Mouse (Mus musculus): Measurements from ENCODE around the gene Kif5c.

Kif5c gene

GRCm38 (mm10) chr2:49720343-49720742 is 101.2 kb downstream of the Kif5c start:
- DNase-seq (ENCODE audit: low spot score) = no peak

GRCm38 (mm10) chr2:49722331-49722730 is 103.2 kb downstream of the Kif5c start:
- DNase-seq (ENCODE audit: low spot score) = no peak

GRCm38 (mm10) chr2:49722983-49723382 is 103.9 kb downstream of the Kif5c start:
- no peak for DNase-seq (ENCODE audit: low spot score)

- DNase-seq (ENCODE audit: low spot score) = no peak
These were observed 107.6 kb downstream of the Kif5c start for GRCm38 (mm10) chr2:49726672-49727071.

GRCm38 (mm10) chr2:49727199-49727598 is 108.1 kb downstream of the Kif5c start:
- peak; percentile 65 for DNase-seq (ENCODE audit: low spot score)

GRCm38 (mm10) chr2:49727686-49728085 is 108.6 kb downstream of the Kif5c start:
- DNase-seq (ENCODE audit: low spot score) = no peak

- DNase-seq (ENCODE audit: low spot score) = no peak
These were observed 110.0 kb downstream of the Kif5c start for GRCm38 (mm10) chr2:49728896-49729610.

GRCm38 (mm10) chr2:49729611-49729969 is 110.5 kb downstream of the Kif5c start:
- DNase-seq (ENCODE audit: low spot score) = no peak

GRCm38 (mm10) chr2:49730183-49730582 is 111.1 kb downstream of the Kif5c start:
- no peak for DNase-seq (ENCODE audit: low spot score)

GRCm38 (mm10) chr2:49732745-49733655 is 113.9 kb downstream of the Kif5c start:
- DNase-seq (ENCODE audit: low spot score) = no peak

GRCm38 (mm10) chr2:49733656-49734008 is 114.5 kb downstream of the Kif5c start:
- DNase-seq (ENCODE audit: low spot score) = no peak

GRCm38 (mm10) chr2:49734013-49734780 is 115.1 kb downstream of the Kif5c start:
- DNase-seq (ENCODE audit: low spot score) = peak; percentile 80

GRCm38 (mm10) chr2:49735386-49735785 is 116.3 kb downstream of the Kif5c start:
- DNase-seq (ENCODE audit: low spot score) = no peak

- peak; percentile 46 for DNase-seq (ENCODE audit: low spot score)
These were observed 119.9 kb downstream of the Kif5c start for GRCm38 (mm10) chr2:49739046-49739445.

- DNase-seq (ENCODE audit: low spot score) = no peak
These were observed 121.9 kb downstream of the Kif5c start for GRCm38 (mm10) chr2:49741026-49741425.

GRCm38 (mm10) chr2:49741895-49742734 is 123.0 kb downstream of the Kif5c start:
- no peak for DNase-seq (ENCODE audit: low spot score)

- DNase-seq (ENCODE audit: low spot score) = no peak
These were observed 123.8 kb downstream of the Kif5c start for GRCm38 (mm10) chr2:49742919-49743318.

GRCm38 (mm10) chr2:49743775-49744174 is 124.7 kb downstream of the Kif5c start:
- no peak for DNase-seq (ENCODE audit: low spot score)

- peak; percentile 53 for DNase-seq (ENCODE audit: low spot score)
These were observed 125.4 kb downstream of the Kif5c start for GRCm38 (mm10) chr2:49744251-49745093.

GRCm38 (mm10) chr2:49745094-49745781 is 126.1 kb downstream of the Kif5c start:
- DNase-seq (ENCODE audit: low spot score) = no peak
